Mouse (Mus musculus) limb, embryonic 15.5 days (tissue): ENCODE measurements around the gene Cct7. TPM values are rescaled to one million over a fixed set of nuclear protein-coding genes. Genes with fewer than 3 reads are reported as not detected.
"Not testable (repeated sequence)": the region's sequence is repeated elsewhere in the genome, so short reads cannot be mapped to it uniquely, and the experiment has no call there.

Experiments
- ATAC-seq: fragments of 200-750 bp; cut with Nextera tagmentation; 2 replicates; pipeline ENCODE4 v1.8.0; 2017; ENCODE audit warnings: low read depth, moderate TSS enrichment; ENCODE audit not compliant: insufficient number of reproducible peaks, low FRiP score, low TSS enrichment
- H3K27ac ChIP-seq: fragments of 300-500 bp; sonication (generic); 2 replicates; pipeline ENCODE4 v1.5.1; 2015; ENCODE audit warnings: moderate library complexity, mild to moderate bottlenecking, inconsistent platforms
- H3K27me3 ChIP-seq: fragments of 300-500 bp; sonication (generic); 2 replicates; pipeline ENCODE4 v1.6.1; 2015; ENCODE audit warnings: inconsistent platforms
- H3K36me3 ChIP-seq: fragments of 300-500 bp; sonication (generic); 2 replicates; pipeline ENCODE4 v1.6.1; 2015; ENCODE audit warnings: inconsistent platforms
- H3K4me1 ChIP-seq: fragments of 300-500 bp; sonication (generic); 2 replicates; pipeline ENCODE4 v1.6.1; 2015; ENCODE audit warnings: inconsistent platforms
- H3K4me2 ChIP-seq: fragments of 300-500 bp; sonication (generic); 2 replicates; pipeline ENCODE4 v1.6.1; 2015; ENCODE audit warnings: mild to moderate bottlenecking, inconsistent platforms
- H3K4me3 ChIP-seq: fragments of 300-500 bp; sonication (generic); 2 replicates; pipeline ENCODE4 v1.5.1; 2015; ENCODE audit warnings: mild to moderate bottlenecking, inconsistent platforms
- H3K9ac ChIP-seq: fragments of 300-500 bp; sonication (generic); 2 replicates; pipeline ENCODE4 v1.6.1; 2015; ENCODE audit warnings: inconsistent platforms
- H3K9me3 ChIP-seq: fragments of 300-500 bp; sonication (generic); 2 replicates; pipeline ENCODE4 v1.6.1; 2016; ENCODE audit warnings: inconsistent platforms
- WGBS: fragments of 180-500 bp; shearing (Covaris S2); methylation state at CpG from one replicate; pipeline ENCODE4 v1.1.7; 2015; 5-methylcytosine and 5-hydroxymethylcytosine counted together
- polyA plus RNA-seq: library from polyadenylated mRNA; unstranded; fragments of >200 nt; fragmentation: Nextera tagmentation; extraction: Ambion mirVana; gene quantifications from 2 replicates; pipeline ENCODE4 v1.2.1, GENCODE M21; 2015

The Cct7 gene
- polyA plus RNA-seq, 1 experiment from 2014 or later, result 407 TPM

GRCm38 (mm10) chr6:85436204-85436603, 15.1 kb upstream of the Cct7 start:
- Histone ChIP-seq H3K9me3 (no peaks in the 10 kb centered on the region), H3K36me3 (peaks cover 32% of the 10 kb centered on the region)

GRCm38 (mm10) chr6:85436631-85437030, 14.7 kb upstream of the Cct7 start:
- Histone ChIP-seq H3K9me3 (no peaks in the 10 kb centered on the region), H3K4me3 (no peak overlapping the region), H3K27me3 (no peaks in the 10 kb centered on the region), H3K27ac (no peak overlapping the region), H3K4me1 (peaks cover 7% of the 10 kb centered on the region), H3K9ac (no peak overlapping the region), H3K36me3 (peaks cover 36% of the 10 kb centered on the region), H3K4me2 (no peak overlapping the region)
- no peak for ATAC-seq
- WGBS, result 84% methylated on average over 5 of the region's 6 CpGs

More at GRCm38 (mm10) chr6:85436204-85436603, 15.1 kb upstream of the Cct7 start:
- Histone ChIP-seq H3K4me1 (peaks cover 10% of the 10 kb centered on the region), H3K27me3 (no peaks in the 10 kb centered on the region), H3K27ac (no peak overlapping the region), H3K4me2 (no peak overlapping the region), H3K9ac (no peak overlapping the region), H3K4me3 (no peak overlapping the region)
- no peak for ATAC-seq
- WGBS, result 82% methylated on average over 1 of the region's 1 CpGs

GRCm38 (mm10) chr6:85441142-85441541, 10.2 kb upstream of the Cct7 start:
- Histone ChIP-seq H3K9me3 (no peaks in the 10 kb centered on the region), H3K36me3 (peaks cover 75% of the 10 kb centered on the region), H3K27ac (no peak overlapping the region), H3K4me2 (no peak overlapping the region), H3K4me1 (no peaks in the 10 kb centered on the region), H3K27me3 (no peaks in the 10 kb centered on the region), H3K4me3 (no peak overlapping the region), H3K9ac (no peak overlapping the region)
- no peak for ATAC-seq
- 72% methylated on average over 4 of the region's 4 CpGs for WGBS

- 85% methylated on average over 3 of the region's 3 CpGs for WGBS
- Histone ChIP-seq H3K36me3 (peaks cover 82% of the 10 kb centered on the region), H3K4me2 (no peak overlapping the region), H3K4me1 (no peaks in the 10 kb centered on the region), H3K9ac (no peak overlapping the region), H3K4me3 (no peak overlapping the region), H3K27ac (no peak overlapping the region), H3K27me3 (no peaks in the 10 kb centered on the region), H3K9me3 (no peaks in the 10 kb centered on the region)
- ATAC-seq, result no peak
Measured at GRCm38 (mm10) chr6:85443488-85444233, 7.7 kb upstream of the Cct7 start.

DNA sequence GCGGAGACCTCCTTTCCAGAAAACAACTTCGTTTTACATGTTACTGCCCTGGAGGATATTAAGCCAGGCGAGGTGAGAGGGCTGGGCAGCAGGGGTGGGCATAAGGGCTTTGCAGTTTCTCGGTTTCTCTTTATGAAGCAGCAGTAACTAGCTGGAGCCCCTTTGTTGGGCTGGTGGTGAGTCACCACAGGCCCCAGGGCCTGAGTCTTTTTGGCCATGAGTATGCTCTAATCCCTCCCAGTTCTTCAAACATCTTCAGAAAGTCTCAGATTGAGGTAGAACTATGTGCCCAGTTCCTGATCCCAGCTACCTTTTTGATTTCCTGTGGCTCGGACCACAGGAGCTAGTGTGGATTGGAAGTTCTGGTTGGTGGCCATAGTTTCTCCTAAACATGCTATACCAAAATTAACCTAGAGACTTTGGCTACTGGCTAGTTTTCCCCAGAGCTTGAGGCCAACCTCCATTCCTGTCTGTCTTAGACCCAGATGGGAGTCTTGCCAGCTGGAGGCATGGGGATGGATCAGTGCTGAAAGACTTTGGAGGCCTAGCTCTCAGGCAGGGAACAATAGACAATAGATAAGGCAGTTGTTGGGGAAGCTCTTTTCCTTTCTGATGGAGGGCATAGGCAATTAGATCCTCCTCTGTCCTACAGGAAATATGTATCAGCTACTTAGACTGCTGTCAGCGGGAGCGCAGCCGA, 6.9 kb upstream of the Cct7 start:
- WGBS, result 85% methylated on average over 8 of the region's 8 CpGs
- Histone ChIP-seq H3K27me3 (no peaks in the 10 kb centered on the region), H3K27ac (no peak overlapping the region), H3K9me3 (no peaks in the 10 kb centered on the region), H3K9ac (no peak overlapping the region), H3K4me1 (no peaks in the 10 kb centered on the region), H3K36me3 (peaks cover 75% of the 10 kb centered on the region), H3K4me2 (no peak overlapping the region), H3K4me3 (no peak overlapping the region)
- ATAC-seq, result no peak

- Histone ChIP-seq H3K27me3 (no peaks in the 10 kb centered on the region), H3K4me2 (no peak overlapping the region), H3K36me3 (peaks cover 67% of the 10 kb centered on the region), H3K9ac (no peak overlapping the region), H3K27ac (no peak overlapping the region), H3K4me1 (0 out of 2 replicates have a peak, but pooled peaks cover 1% of the 10 kb centered on the region), H3K4me3 (no peak overlapping the region), H3K9me3 (no peaks in the 10 kb centered on the region)
- ATAC-seq, result no peak
- WGBS, result 78% methylated on average over 5 of the region's 5 CpGs
Measured at GRCm38 (mm10) chr6:85445286-85445685, 6.0 kb upstream of the Cct7 start.

DNA sequence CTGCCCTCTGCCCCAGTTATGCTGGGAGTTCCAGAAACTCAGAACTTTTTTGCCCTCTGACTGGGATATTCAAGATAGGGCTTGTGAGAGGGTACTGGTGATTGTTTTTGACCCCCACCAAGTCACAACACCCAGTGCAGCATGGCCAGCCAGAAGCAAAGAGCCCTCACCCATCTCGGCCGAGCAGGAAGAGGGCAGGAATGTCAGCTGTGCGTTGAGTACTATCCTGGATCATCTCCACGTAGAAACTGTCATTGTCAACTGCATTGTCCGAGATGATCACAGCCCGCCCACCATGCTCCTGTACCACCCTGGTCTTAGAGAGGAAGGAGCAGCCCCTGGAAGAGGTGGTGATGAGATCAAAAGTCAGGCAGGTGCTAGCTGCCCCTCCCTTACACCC, 4.0 kb upstream of the Cct7 start:
- no peak overlapping the region for H3K27ac ChIP-seq
- WGBS, result 77% methylated on average over 6 of the region's 6 CpGs
- no peaks in the 10 kb centered on the region for H3K9me3 ChIP-seq
- no peak overlapping the region for H3K4me2 ChIP-seq
- H3K36me3 ChIP-seq, result peaks cover 48% of the 10 kb centered on the region
- H3K4me3 ChIP-seq, result no peak overlapping the region
- H3K9ac ChIP-seq, result no peak overlapping the region
- peaks cover 8% of the 10 kb centered on the region; the same call in 1 of the 2 replicates for H3K4me1 ChIP-seq
- H3K27me3 ChIP-seq, result no peaks in the 10 kb centered on the region
- ATAC-seq, result no peak

- H3K9ac ChIP-seq, H3K9me3 ChIP-seq, H3K27me3 ChIP-seq, ATAC-seq, H3K27ac ChIP-seq: not testable (repeated sequence)
- Histone ChIP-seq H3K4me2 (peak overlapping the region; percentile 96; the same call in 1 of the 2 replicates), H3K4me3 (peak overlapping the region; percentile 81; the same call in 1 of the 2 replicates), H3K36me3 (peaks cover 25% of the 10 kb centered on the region), H3K4me1 (peaks cover 29% of the 10 kb centered on the region)
- WGBS, result 71% methylated on average over 1 of the region's 1 CpGs
Measured at GRCm38 (mm10) chr6:85450140-85450539, 1.2 kb upstream of the Cct7 start.

GRCm38 (mm10) chr6:85451664-85452410, 523 bp downstream of the Cct7 start, which contains the start of gene Pradc1:
Gene Pradc1, minus strand, starts transcription at chr6:85451970.
- Histone ChIP-seq H3K9me3 (no peaks in the 10 kb centered on the region), H3K4me3 (peak within 1 kb of the TSS; percentile 81), H3K36me3 (peaks cover 8% of the 10 kb centered on the region), H3K4me2 (peak within 1 kb of the TSS; percentile 96), H3K27me3 (no peaks in the 10 kb centered on the region), H3K27ac (peak within 1 kb of the TSS; percentile 93), H3K9ac (peak within 1 kb of the TSS; percentile 78), H3K4me1 (peaks cover 39% of the 10 kb centered on the region)
- peak; percentile 89 for ATAC-seq
- under 1% methylated on average over 54 of the region's 54 CpGs for WGBS

DNA sequence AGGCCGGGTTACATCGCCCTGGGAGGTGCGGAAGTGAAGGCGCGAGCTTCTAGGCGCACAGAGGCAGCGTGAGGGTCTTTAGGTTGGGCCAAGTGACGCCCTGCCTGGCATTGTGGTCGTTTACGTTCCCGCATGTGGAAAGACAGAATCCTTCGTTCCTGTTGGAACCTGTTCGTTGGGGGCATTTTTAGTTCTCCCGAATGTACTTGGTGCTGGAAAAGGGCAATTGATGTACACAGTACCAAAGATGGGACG, 1.0 kb downstream of the Cct7 start:
- Histone ChIP-seq H3K4me1 (peaks cover 39% of the 10 kb centered on the region), H3K9me3 (no peaks in the 10 kb centered on the region), H3K36me3 (peaks cover 3% of the 10 kb centered on the region), H3K4me2 (peak overlapping the region; percentile 96), H3K27me3 (no peaks in the 10 kb centered on the region), H3K4me3 (peak overlapping the region; percentile 81), H3K27ac (peak overlapping the region; percentile 93), H3K9ac (peak overlapping the region; percentile 78)
- WGBS, result 0% methylated on average over 15 of the region's 15 CpGs
- ATAC-seq, result no peak

GRCm38 (mm10) chr6:85452816-85453215, 1.5 kb downstream of the Cct7 start:
- peak overlapping the region; percentile 81 for H3K4me3 ChIP-seq
- H3K9me3 ChIP-seq, result no peaks in the 10 kb centered on the region
- peak overlapping the region; percentile 96 for H3K4me2 ChIP-seq
- H3K27ac ChIP-seq, result no peak overlapping the region
- no peaks in the 10 kb centered on the region for H3K36me3 ChIP-seq
- peaks cover 39% of the 10 kb centered on the region for H3K4me1 ChIP-seq
- WGBS, result 10% methylated on average over 7 of the region's 7 CpGs
- ATAC-seq, result no peak
- H3K27me3 ChIP-seq, result no peaks in the 10 kb centered on the region
- H3K9ac ChIP-seq, result peak overlapping the region; percentile 78

GRCm38 (mm10) chr6:85459621-85460020, 8.3 kb downstream of the Cct7 start:
- H3K9ac ChIP-seq, result no peak overlapping the region
- 84% methylated on average over 2 of the region's 2 CpGs for WGBS
- H3K27ac ChIP-seq, result no peak overlapping the region
- ATAC-seq, result no peak
- H3K27me3 ChIP-seq, result no peaks in the 10 kb centered on the region
- peaks cover 59% of the 10 kb centered on the region for H3K36me3 ChIP-seq
- no peak overlapping the region for H3K4me3 ChIP-seq
- H3K4me1 ChIP-seq, result peaks cover 14% of the 10 kb centered on the region; the same call in 1 of the 2 replicates
- H3K4me2 ChIP-seq, result no peak overlapping the region
- no peaks in the 10 kb centered on the region for H3K9me3 ChIP-seq
